10 mouse cellular contexts compared by ENCODE assay signal in the genomic region with DNA sequence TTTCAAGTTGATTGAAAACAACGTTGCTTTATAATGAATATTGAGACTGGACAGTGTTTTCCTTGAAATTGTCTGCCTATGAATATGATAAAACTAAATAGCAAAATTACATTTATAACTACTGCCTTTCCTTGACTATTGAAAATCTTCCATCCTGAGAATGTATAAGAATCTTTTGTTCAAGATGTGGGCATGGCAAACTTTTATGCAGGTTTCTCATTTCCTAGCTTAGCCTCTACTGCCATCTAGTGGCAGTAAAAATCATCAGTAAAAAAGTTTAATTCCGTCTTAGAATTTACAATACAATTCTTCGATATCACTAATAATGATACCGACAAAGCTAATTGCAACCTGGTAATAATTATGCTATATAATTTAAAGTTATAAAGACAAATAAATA.
DNase-seq lines count a peak whose midpoint lies in the region; ATAC-seq and TF ChIP-seq lines count a peak whose summit lies in the region.
"Had no signal": no experiment of that assay in that cellular context is flagged by ENCODE, and none has a peak within 500 bp of the region (broad histone marks: within the 10 kb centered on the region; RNA-seq: fewer than 3 reads in every experiment).

No protein-coding gene starts in this region.

- no peak for TF ChIP-seq POLR2A in brain, embryonic 14.5 days (IDR thresholded peaks at IDR 0.05; ENCODE audit: borderline replicate concordance, extremely low read depth, insufficient read depth, insufficient read length, poor library complexity, severe bottlenecking)

- H3K27ac ChIP-seq in lung, postnatal 0 days (ENCODE audit: low read length), result no peak overlapping the region
- H3K27ac ChIP-seq: midbrain, embryonic 12.5 days had no signal

- TF ChIP-seq CTCF in lung, postnatal 0 days (IDR thresholded peaks at IDR 0.05), result peak; percentile 65
- peak; percentile 12; the same call in 1 of the 2 replicates for TF ChIP-seq CTCF in brain, embryonic 14.5 days (IDR thresholded peaks at IDR 0.05; ENCODE audit: borderline replicate concordance, extremely low read depth, insufficient read depth, insufficient read length)

- no peak for ATAC-seq in lung, postnatal 0 days

- H3K4me2 ChIP-seq in lung, postnatal 0 days (replicated peaks; ENCODE audit: low read depth, low read length), result no peak overlapping the region
- H3K4me2 ChIP-seq: midbrain, embryonic 12.5 days had no signal

- WGBS in lung, postnatal 0 days, result 46% methylated on average over 4 of the region's 4 CpGs

- DNase-seq in heart, adult 8-10 months (ENCODE audit: low spot score), result peak; percentile 17
- DNase-seq in heart, postnatal 4 days, result no peak
- DNase-seq in lung, postnatal 0 days (ENCODE audit: low spot score), result peak; percentile 43
- DNase-seq in lung, adult 18-20 months, result no peak
- DNase-seq in brain, embryonic 14.5 days (ENCODE audit: low read depth), result peak; percentile 85
- DNase-seq in retina, postnatal 7 days (ENCODE audit: low read depth, low spot score), result peak; percentile 34
- no peak for DNase-seq in thymus, postnatal 25 days
- DNase-seq in kidney, adult 18-20 months, result no peak
- DNase-seq: gastrocnemius, postnatal 10 days had no signal

- H3K9me3 ChIP-seq in lung, postnatal 0 days (ENCODE audit: low read length), result no peaks in the 10 kb centered on the region
- H3K9me3 ChIP-seq: midbrain, embryonic 12.5 days had no signal

- no peak for TF ChIP-seq EP300 in lung, postnatal 0 days (IDR thresholded peaks at IDR 0.05)

- no peak overlapping the region for H3K4me3 ChIP-seq in lung, postnatal 0 days (ENCODE audit: low read depth, low read length)
- H3K4me3 ChIP-seq: midbrain, embryonic 12.5 days had no signal

- H3K9ac ChIP-seq in lung, postnatal 0 days (replicated peaks; ENCODE audit: low read depth), result no peak overlapping the region
- H3K9ac ChIP-seq: midbrain, embryonic 12.5 days had no signal

- no peaks in the 10 kb centered on the region for H3K36me3 ChIP-seq in lung, postnatal 0 days (ENCODE audit: insufficient read depth, low read length)
- H3K36me3 ChIP-seq: midbrain, embryonic 12.5 days had no signal

- H3K27me3 ChIP-seq in lung, postnatal 0 days (replicated peaks; ENCODE audit: insufficient read depth, low read length), result no peaks in the 10 kb centered on the region
- H3K27me3 ChIP-seq: midbrain, embryonic 12.5 days had no signal

- H3K4me1 ChIP-seq in lung, postnatal 0 days (ENCODE audit: insufficient read depth, low read depth, low read length), result no peaks in the 10 kb centered on the region
- H3K4me1 ChIP-seq: midbrain, embryonic 12.5 days had no signal

Comparison
In these comparisons a context has a peak if more than half of its experiments do, and no peak if none do; other contexts are left out.
1. DNase-seq: peak in heart, adult 8-10 months (single experiment), lung, postnatal 0 days (single experiment), brain, embryonic 14.5 days (single experiment) and retina, postnatal 7 days (single experiment); none in heart, postnatal 4 days (single experiment), lung, adult 18-20 months (0 of 2), thymus, postnatal 25 days (single experiment) and kidney, adult 18-20 months (single experiment).